Comparison of ENCODE assay signal across 8 mouse cellular contexts in genomic region chr3:90652878-90653508, GRCm38 (mm10). TPM values are rescaled to one million over a fixed set of nuclear protein-coding genes. Genes with fewer than 3 reads are reported as not detected.
DNase-seq lines count a peak whose midpoint lies in the region; ATAC-seq and TF ChIP-seq lines count a peak whose summit lies in the region.

No protein-coding gene starts in this region.

- intact Hi-C loops in gastrocnemius, postnatal 36 days (cut with DNase I): no loop called here

- no peak overlapping the region for H3K9ac ChIP-seq in midbrain, postnatal 0 days (replicated peaks; ENCODE audit: low read length, poor library complexity, severe bottlenecking)

- H3K36me3 ChIP-seq in limb, embryonic 10.5 days: no peaks in the 10 kb centered on the region
- no peaks in the 10 kb centered on the region for H3K36me3 ChIP-seq in midbrain, postnatal 0 days (ENCODE audit: insufficient read depth, low read length)
- no peaks in the 10 kb centered on the region for H3K36me3 ChIP-seq in splenic B cell, adult 2 months (ENCODE audit: control insufficient read depth, insufficient read depth, low read length, poor library complexity, severe bottlenecking)

- 0 out of 2 replicates have a peak, but pooled peaks cover 4% of the 10 kb centered on the region for H3K27me3 ChIP-seq in limb, embryonic 10.5 days (ENCODE audit: low read depth, poor library complexity, severe bottlenecking)
- H3K27me3 ChIP-seq in midbrain, postnatal 0 days (ENCODE audit: insufficient read depth, low read length): no peaks in the 10 kb centered on the region
- no peaks in the 10 kb centered on the region; the same call in 1 of the 2 replicates for H3K27me3 ChIP-seq in splenic B cell, adult 2 months (ENCODE audit: control insufficient read depth, insufficient read depth, low read length, poor library complexity, severe bottlenecking)

- H3K9me3 ChIP-seq in limb, embryonic 10.5 days (replicated peaks): no peaks in the 10 kb centered on the region
- no peaks in the 10 kb centered on the region for H3K9me3 ChIP-seq in midbrain, postnatal 0 days (ENCODE audit: low read length)

- no peak overlapping the region for H3K4me2 ChIP-seq in midbrain, postnatal 0 days (ENCODE audit: low read depth, low read length, poor library complexity, severe bottlenecking)

- ATAC-seq in midbrain, postnatal 0 days (ENCODE audit: low FRiP score): peak; percentile 74

- H3K4me1 ChIP-seq in limb, embryonic 10.5 days: no peaks in the 10 kb centered on the region
- H3K4me1 ChIP-seq in midbrain, postnatal 0 days (ENCODE audit: insufficient read depth, low read length): no peaks in the 10 kb centered on the region

- no peak overlapping the region for H3K4me3 ChIP-seq in limb, embryonic 10.5 days
- H3K4me3 ChIP-seq in midbrain, postnatal 0 days (ENCODE audit: low read depth, low read length): no peak overlapping the region

- peak; percentile 89 for TF ChIP-seq CTCF in midbrain, postnatal 0 days (IDR thresholded peaks at IDR 0.05)

- no peak overlapping the region for H3K27ac ChIP-seq in limb, embryonic 10.5 days
- no peak overlapping the region for H3K27ac ChIP-seq in midbrain, postnatal 0 days (ENCODE audit: low read depth, low read length)

- WGBS in limb, embryonic 10.5 days: 35% methylated on average over 5 of the region's 5 CpGs
- 38% methylated on average over 5 of the region's 5 CpGs for WGBS in midbrain, postnatal 0 days

- peak; percentile 11 to 66 for DNase-seq in spleen, adult 18-20 months
- DNase-seq in spleen, adult 12 weeks (ENCODE audit: low spot score): no peak
- peak; percentile 91 for DNase-seq in embryo, embryonic 10 days (ENCODE audit: low spot score)
- peak; percentile 36 to 56 for DNase-seq in gastrocnemius, postnatal 36 days
- DNase-seq in kidney, adult 8-10 months: peak; percentile 14 to 72
- peak; percentile 77 for DNase-seq in limb, embryonic 10.5 days (ENCODE audit: low spot score)
- DNase-seq in midbrain, postnatal 0 days (ENCODE audit: low spot score): peak; percentile 90
- peak; percentile 74 for DNase-seq in splenic B cell, adult 2 months (ENCODE audit: low read depth, low spot score)

RNA-seq across cellular contexts. Expression of gene S100a7a, which starts 0.8 kb away (rescaled TPM):
- total RNA-seq in gastrocnemius, postnatal 36 days (2021): under 1 TPM in 1 of 2 experiments, not detected in 1; 0.28 TPM
- polyA plus RNA-seq in limb, embryonic 10.5 days (2016; fragmentation: Nextera tagmentation; extraction: Ambion mirVana): not detected in 2 replicates
- total RNA-seq in midbrain, postnatal 0 days (2014; rRNA removed): not detected in 2 replicates
- polyA plus RNA-seq in midbrain, postnatal 0 days (2015; fragmentation: Nextera tagmentation; extraction: Ambion mirVana): not detected in 2 replicates

RNA-seq across cellular contexts. Expression of gene S100a8, which starts 15.8 kb away (rescaled TPM):
- not detected for total RNA-seq in gastrocnemius, postnatal 36 days (2021)
- polyA plus RNA-seq in limb, embryonic 10.5 days (2016; fragmentation: Nextera tagmentation; extraction: Ambion mirVana): 1.2 TPM in 1 of 2 replicates, not detected in the other
- 0.93 and 1.8 TPM in 2 replicates for total RNA-seq in midbrain, postnatal 0 days (2014; rRNA removed)
- polyA plus RNA-seq in midbrain, postnatal 0 days (2015; fragmentation: Nextera tagmentation; extraction: Ambion mirVana): 2.2 and 4.2 TPM in 2 replicates

RNA-seq across cellular contexts. Expression of gene S100a6, which starts 40.3 kb away (rescaled TPM):
- total RNA-seq in gastrocnemius, postnatal 36 days (2021): 10 to 100 TPM; 61.9 to 77.2 TPM
- polyA plus RNA-seq in limb, embryonic 10.5 days (2016; fragmentation: Nextera tagmentation; extraction: Ambion mirVana): 11.4 and 11.6 TPM in 2 replicates
- total RNA-seq in midbrain, postnatal 0 days (2014; rRNA removed): 13.8 and 14.3 TPM in 2 replicates
- 42.3 and 50.9 TPM in 2 replicates for polyA plus RNA-seq in midbrain, postnatal 0 days (2015; fragmentation: Nextera tagmentation; extraction: Ambion mirVana)

RNA-seq across cellular contexts. Expression of gene S100a9, which starts 42.5 kb away (rescaled TPM):
- not detected for total RNA-seq in gastrocnemius, postnatal 36 days (2021)
- 0.73 TPM in 1 of 2 replicates, not detected in the other for polyA plus RNA-seq in limb, embryonic 10.5 days (2016; fragmentation: Nextera tagmentation; extraction: Ambion mirVana)
- total RNA-seq in midbrain, postnatal 0 days (2014; rRNA removed): 5.5 TPM in 1 of 2 replicates, not detected in the other
- polyA plus RNA-seq in midbrain, postnatal 0 days (2015; fragmentation: Nextera tagmentation; extraction: Ambion mirVana): 2.1 and 2.2 TPM in 2 replicates

RNA-seq across cellular contexts. Expression of gene S100a5, which starts 44.7 kb away (rescaled TPM):
- total RNA-seq in gastrocnemius, postnatal 36 days (2021): under 1 TPM in 1 of 2 experiments, not detected in 1; 0.72 TPM
- not detected in 2 replicates for polyA plus RNA-seq in limb, embryonic 10.5 days (2016; fragmentation: Nextera tagmentation; extraction: Ambion mirVana)
- not detected in 2 replicates for total RNA-seq in midbrain, postnatal 0 days (2014; rRNA removed)
- polyA plus RNA-seq in midbrain, postnatal 0 days (2015; fragmentation: Nextera tagmentation; extraction: Ambion mirVana): 0.43 TPM in 1 of 2 replicates, not detected in the other
